Mouse (Mus musculus): ENCODE data around the gene C1qtnf6.

- TF ChIP-seq GATA1 (IDR thresholded peaks at IDR 0.05; ENCODE audit: borderline replicate concordance, low read length) = no peak
- TF ChIP-seq FLI1 (IDR thresholded peaks at IDR 0.05; ENCODE audit: low read length) = no peak
Observed at GRCm38 (mm10) chr15:78542767-78543303, 11.6 kb upstream of the C1qtnf6 start.
